Mouse (Mus musculus) spleen, adult 2 months (tissue): Measurements from ENCODE around the gene Rps26. TPM values are rescaled to one million over a fixed set of nuclear protein-coding genes. Genes with fewer than 3 reads are reported as not detected.
A peak's percentile ranks its signal among the peaks of the same experiment; 100 is the strongest.
"Not testable (repeated sequence)": the region's sequence is repeated elsewhere in the genome, so short reads cannot be mapped to it uniquely, and the experiment has no call there.

Experiments
- DNase-seq, 2 experiments: peaks; one replicate each; pipeline versions ENCODE4 v3.0.0 to v3.0.0-alpha.2; 2012 to 2021; ENCODE audit warnings: low spot score in 2 of 2, low read depth in 1 of 2
- H3K27ac ChIP-seq: fragments of 200-500 bp; 2 replicates; pipeline ENCODE4 v1.5.1; 2012; ENCODE audit warnings: low read length, inconsistent platforms; ENCODE audit not compliant: insufficient read depth
- H3K27me3 ChIP-seq: fragments of 200-500 bp; 2 replicates; pipeline ENCODE4 v1.6.1; 2012; ENCODE audit warnings: mild to moderate bottlenecking, moderate library complexity, low read length, inconsistent platforms; ENCODE audit not compliant: control insufficient read depth, insufficient read depth
- H3K36me3 ChIP-seq: fragments of 200-500 bp; 2 replicates; pipeline ENCODE4 v1.6.1; 2012; ENCODE audit warnings: mild to moderate bottlenecking, low read length, inconsistent platforms; ENCODE audit not compliant: control insufficient read depth, insufficient read depth
- H3K4me1 ChIP-seq: fragments of 200-500 bp; 2 replicates; pipeline ENCODE4 v1.6.1; 2011; ENCODE audit warnings: inconsistent platforms; ENCODE audit not compliant: control insufficient read depth, insufficient read depth, insufficient read length
- H3K4me3 ChIP-seq: fragments of 200-500 bp; 2 replicates; pipeline ENCODE4 v1.5.1; 2011; ENCODE audit warnings: mild to moderate bottlenecking, inconsistent platforms; ENCODE audit not compliant: insufficient read depth, insufficient read length; ENCODE audit errors: extremely low read depth
- CTCF ChIP-seq: fragments of 200-500 bp; IDR thresholded peaks from 2 replicates; pipeline ENCODE4 v1.5.1; 2011; ENCODE audit warnings: mild to moderate bottlenecking, inconsistent platforms; ENCODE audit not compliant: insufficient read depth, insufficient read length, insufficient replicate concordance; ENCODE audit errors: extremely low read depth
- POLR2A ChIP-seq: fragments of 200-500 bp; IDR thresholded peaks from 2 replicates; pipeline ENCODE4 v1.6.1; 2011; ENCODE audit warnings: low read depth, low read length, inconsistent platforms
- WGBS: fragments of 180-500 bp; shearing (Covaris S2); methylation state at CpG from one replicate; pipeline ENCODE4 v1.1.7; 2018; 5-methylcytosine and 5-hydroxymethylcytosine counted together
- polyA plus RNA-seq: library from polyadenylated mRNA; depleted of rRNA; stranded (reverse); fragments of >200 nt; gene quantifications from 2 replicates; pipeline ENCODE4 v1.2.3, GENCODE M21; 2012

Rps26 gene
- polyA plus RNA-seq, 1 experiment: 929 TPM

- 94% methylated on average over 1 of the region's 1 CpGs for WGBS
- H3K27me3 ChIP-seq: no peaks in the 10 kb centered on the region
Observed at GRCm38 (mm10) chr10:128618570-128618969, 8.0 kb downstream of the Rps26 start.

GRCm38 (mm10) chr10:128615798-128616448 lies 10.6 kb downstream of the Rps26 start:
- H3K4me3 ChIP-seq, DNase-seq, H3K36me3 ChIP-seq, H3K27ac ChIP-seq, H3K4me1 ChIP-seq, H3K27me3 ChIP-seq: not testable (repeated sequence)
- WGBS: 88% methylated on average over 6 of the region's 7 CpGs

More at GRCm38 (mm10) chr10:128618570-128618969, 8.0 kb downstream of the Rps26 start:
- no peaks in the 10 kb centered on the region for H3K4me1 ChIP-seq
- H3K27ac ChIP-seq: no peak overlapping the region
- no peak for DNase-seq
- no peak for TF ChIP-seq POLR2A
- TF ChIP-seq CTCF: no peak
- no peaks in the 10 kb centered on the region for H3K36me3 ChIP-seq
- no peak overlapping the region for H3K4me3 ChIP-seq

- no peak overlapping the region for H3K27ac ChIP-seq
- TF ChIP-seq CTCF (no peak), POLR2A (no peak)
- 59% methylated on average over 3 of the region's 3 CpGs for WGBS
- no peak for DNase-seq
- no peaks in the 10 kb centered on the region for H3K4me1 ChIP-seq
- no peaks in the 10 kb centered on the region for H3K36me3 ChIP-seq
- no peaks in the 10 kb centered on the region for H3K27me3 ChIP-seq
- no peak overlapping the region for H3K4me3 ChIP-seq
Observed at GRCm38 (mm10) chr10:128614934-128615333, 11.6 kb downstream of the Rps26 start.

GRCm38 (mm10) chr10:128613820-128614219 lies 12.7 kb downstream of the Rps26 start:
- not testable (repeated sequence) for H3K4me1 ChIP-seq, DNase-seq, H3K36me3 ChIP-seq, H3K4me3 ChIP-seq, H3K27me3 ChIP-seq, H3K27ac ChIP-seq
- WGBS: 68% methylated on average over 4 of the region's 4 CpGs

GRCm38 (mm10) chr10:128613154-128613440 lies 13.4 kb downstream of the Rps26 start:
- Histone ChIP-seq H3K27me3 (no peaks in the 10 kb centered on the region), H3K36me3 (no peaks in the 10 kb centered on the region), H3K4me1 (no peaks in the 10 kb centered on the region), H3K27ac (no peak overlapping the region), H3K4me3 (no peak overlapping the region)
- WGBS: 36% methylated on average over 6 of the region's 6 CpGs
- DNase-seq: no peak
- no peak for TF ChIP-seq CTCF
- no peak for TF ChIP-seq POLR2A

GRCm38 (mm10) chr10:128612433-128613153 lies 14.0 kb downstream of the Rps26 start:
- peak; percentile 65; the same call in 1 of the 2 replicates for TF ChIP-seq CTCF
- TF ChIP-seq POLR2A: no peak
- 13% methylated on average over 16 of the region's 16 CpGs for WGBS

GRCm38 (mm10) chr10:128606483-128606882 lies 20.1 kb downstream of the Rps26 start:
- Histone ChIP-seq H3K27ac (no peak overlapping the region), H3K27me3 (no peaks in the 10 kb centered on the region), H3K36me3 (no peaks in the 10 kb centered on the region), H3K4me1 (peaks cover 9% of the 10 kb centered on the region; the same call in 1 of the 2 replicates), H3K4me3 (no peak overlapping the region)
- DNase-seq: no peak
- WGBS: 65% methylated on average over 2 of the region's 2 CpGs
- TF ChIP-seq POLR2A (no peak), CTCF (no peak)

More at GRCm38 (mm10) chr10:128612433-128613153, 14.0 kb downstream of the Rps26 start:
- no peaks in the 10 kb centered on the region for H3K4me1 ChIP-seq
- no peaks in the 10 kb centered on the region for H3K36me3 ChIP-seq
- no peak overlapping the region for H3K4me3 ChIP-seq
- no peak overlapping the region for H3K27ac ChIP-seq
- no peaks in the 10 kb centered on the region for H3K27me3 ChIP-seq
- peak; percentile 63 to 76 for DNase-seq
